Mouse (Mus musculus): ENCODE results near the gene Rnf149. TPM values are rescaled to one million over a fixed set of nuclear protein-coding genes. Genes with fewer than 3 reads are reported as not detected.
"Not testable (repeated sequence)": the region's sequence is repeated elsewhere in the genome, so short reads cannot be mapped to it uniquely, and the experiment has no call there.

The Rnf149 gene
- polyA plus RNA-seq, 1 experiment from 2014 or later, result 26.4 TPM

- Histone ChIP-seq H3K27ac (no peak overlapping the region), H3K4me3 (replicated peaks; ENCODE audit: low read depth, low read length) (no peak overlapping the region), H3K9ac (ENCODE audit: low read depth, low read length) (no peak overlapping the region), H3K36me3 (ENCODE audit: insufficient read depth, low read length) (no peaks in the 10 kb centered on the region), H3K9me3 (replicated peaks; ENCODE audit: low read length) (no peaks in the 10 kb centered on the region), H3K4me2 (ENCODE audit: low read length) (no peak overlapping the region), H3K4me1 (replicated peaks; ENCODE audit: insufficient read depth, low read length) (0 out of 2 replicates have a peak, but pooled peaks cover 2% of the 10 kb centered on the region), H3K27me3 (ENCODE audit: insufficient read depth, low read length) (no peaks in the 10 kb centered on the region)
- WGBS, result 24% methylated on average over 11 of the region's 11 CpGs
- ATAC-seq (replicated peaks; ENCODE audit: low FRiP score, low read depth), result no peak
- peak; percentile 88 for DNase-seq (ENCODE audit: low spot score)
- TF ChIP-seq CTCF (IDR thresholded peaks at IDR 0.05; ENCODE audit: low read depth), result peak; percentile 86
These were observed 37.5 kb upstream of the Rnf149 start for GRCm38 (mm10) chr1:39614462-39615279.

GRCm38 (mm10) chr1:39613061-39613460, 35.9 kb upstream of the Rnf149 start:
- ATAC-seq (replicated peaks; ENCODE audit: low FRiP score, low read depth) (no peak), DNase-seq (ENCODE audit: low spot score) (no peak)
- Histone ChIP-seq H3K27me3 (ENCODE audit: insufficient read depth, low read length) (no peaks in the 10 kb centered on the region), H3K27ac (no peak overlapping the region), H3K9me3 (replicated peaks; ENCODE audit: low read length) (no peaks in the 10 kb centered on the region), H3K4me1 (replicated peaks; ENCODE audit: insufficient read depth, low read length) (peaks cover 7% of the 10 kb centered on the region; the same call in 1 of the 2 replicates), H3K9ac (ENCODE audit: low read depth, low read length) (no peak overlapping the region), H3K36me3 (ENCODE audit: insufficient read depth, low read length) (no peaks in the 10 kb centered on the region), H3K4me3 (replicated peaks; ENCODE audit: low read depth, low read length) (no peak overlapping the region), H3K4me2 (ENCODE audit: low read length) (no peak overlapping the region)
- no peak for TF ChIP-seq CTCF (IDR thresholded peaks at IDR 0.05; ENCODE audit: low read depth)
- WGBS, result 74% methylated on average over 3 of the region's 3 CpGs

GRCm38 (mm10) chr1:39612491-39612890, 35.3 kb upstream of the Rnf149 start:
- no peak overlapping the region for H3K4me2 ChIP-seq (ENCODE audit: low read length)
- no peaks in the 10 kb centered on the region for H3K36me3 ChIP-seq (ENCODE audit: insufficient read depth, low read length)
- H3K4me3 ChIP-seq (replicated peaks; ENCODE audit: low read depth, low read length), result no peak overlapping the region
- ATAC-seq (replicated peaks; ENCODE audit: low FRiP score, low read depth) (no peak), DNase-seq (ENCODE audit: low spot score) (no peak)
- no peaks in the 10 kb centered on the region for H3K27me3 ChIP-seq (ENCODE audit: insufficient read depth, low read length)
- no peak overlapping the region for H3K9ac ChIP-seq (ENCODE audit: low read depth, low read length)
- TF ChIP-seq CTCF (IDR thresholded peaks at IDR 0.05; ENCODE audit: low read depth), result no peak
- WGBS, result 57% methylated on average over 5 of the region's 5 CpGs
- peaks cover 7% of the 10 kb centered on the region; the same call in 1 of the 2 replicates for H3K4me1 ChIP-seq (replicated peaks; ENCODE audit: insufficient read depth, low read length)
- H3K9me3 ChIP-seq (replicated peaks; ENCODE audit: low read length), result no peaks in the 10 kb centered on the region
- H3K27ac ChIP-seq, result no peak overlapping the region

GRCm38 (mm10) chr1:39608534-39608933, 31.3 kb upstream of the Rnf149 start:
- WGBS, result 15% methylated on average over 8 of the region's 8 CpGs
- H3K4me3 ChIP-seq (replicated peaks; ENCODE audit: low read depth, low read length), result no peak overlapping the region
- no peak for TF ChIP-seq CTCF (IDR thresholded peaks at IDR 0.05; ENCODE audit: low read depth)
- H3K4me1 ChIP-seq (replicated peaks; ENCODE audit: insufficient read depth, low read length), result peaks cover 7% of the 10 kb centered on the region; the same call in 1 of the 2 replicates
- DNase-seq (ENCODE audit: low spot score) (peak; percentile 46), ATAC-seq (replicated peaks; ENCODE audit: low FRiP score, low read depth) (no peak)
- H3K4me2 ChIP-seq (ENCODE audit: low read length), result no peak overlapping the region
- H3K9me3 ChIP-seq (replicated peaks; ENCODE audit: low read length), result no peaks in the 10 kb centered on the region
- H3K27me3 ChIP-seq (ENCODE audit: insufficient read depth, low read length), result no peaks in the 10 kb centered on the region
- no peaks in the 10 kb centered on the region for H3K36me3 ChIP-seq (ENCODE audit: insufficient read depth, low read length)
- H3K9ac ChIP-seq (ENCODE audit: low read depth, low read length), result no peak overlapping the region
- H3K27ac ChIP-seq, result no peak overlapping the region

GRCm38 (mm10) chr1:39602477-39602876, 25.3 kb upstream of the Rnf149 start:
- Histone ChIP-seq H3K36me3 (ENCODE audit: insufficient read depth, low read length) (no peaks in the 10 kb centered on the region), H3K9me3 (replicated peaks; ENCODE audit: low read length) (no peaks in the 10 kb centered on the region), H3K4me3 (replicated peaks; ENCODE audit: low read depth, low read length) (no peak overlapping the region), H3K4me2 (ENCODE audit: low read length) (no peak overlapping the region), H3K4me1 (replicated peaks; ENCODE audit: insufficient read depth, low read length) (no peaks in the 10 kb centered on the region), H3K27me3 (ENCODE audit: insufficient read depth, low read length) (no peaks in the 10 kb centered on the region), H3K9ac (ENCODE audit: low read depth, low read length) (no peak overlapping the region), H3K27ac (no peak overlapping the region)
- 91% methylated on average over 3 of the region's 3 CpGs for WGBS
- no peak for TF ChIP-seq CTCF (IDR thresholded peaks at IDR 0.05; ENCODE audit: low read depth)
- no peak for DNase-seq (ENCODE audit: low spot score)
- no peak for ATAC-seq (replicated peaks; ENCODE audit: low FRiP score, low read depth)

GRCm38 (mm10) chr1:39598726-39599125, 21.5 kb upstream of the Rnf149 start:
- H3K27ac ChIP-seq, result no peak overlapping the region
- H3K9me3 ChIP-seq (replicated peaks; ENCODE audit: low read length), result no peaks in the 10 kb centered on the region
- 70% methylated on average over 11 of the region's 11 CpGs for WGBS
- no peaks in the 10 kb centered on the region for H3K4me1 ChIP-seq (replicated peaks; ENCODE audit: insufficient read depth, low read length)
- no peak overlapping the region for H3K4me3 ChIP-seq (replicated peaks; ENCODE audit: low read depth, low read length)
- no peak for TF ChIP-seq CTCF (IDR thresholded peaks at IDR 0.05; ENCODE audit: low read depth)
- H3K36me3 ChIP-seq (ENCODE audit: insufficient read depth, low read length), result no peaks in the 10 kb centered on the region
- DNase-seq (ENCODE audit: low spot score) (no peak), ATAC-seq (replicated peaks; ENCODE audit: low FRiP score, low read depth) (no peak)
- no peaks in the 10 kb centered on the region for H3K27me3 ChIP-seq (ENCODE audit: insufficient read depth, low read length)
- H3K9ac ChIP-seq (ENCODE audit: low read depth, low read length), result no peak overlapping the region
- H3K4me2 ChIP-seq (ENCODE audit: low read length), result no peak overlapping the region

- H3K9ac ChIP-seq (ENCODE audit: low read depth, low read length); H3K4me2 ChIP-seq (ENCODE audit: low read length); DNase-seq (ENCODE audit: low spot score); H3K36me3 ChIP-seq (ENCODE audit: insufficient read depth, low read length); H3K27me3 ChIP-seq (ENCODE audit: insufficient read depth, low read length); H3K27ac ChIP-seq; H3K4me1 ChIP-seq (replicated peaks; ENCODE audit: insufficient read depth, low read length); H3K9me3 ChIP-seq (replicated peaks; ENCODE audit: low read length); H3K4me3 ChIP-seq (replicated peaks; ENCODE audit: low read depth, low read length); ATAC-seq (replicated peaks; ENCODE audit: low FRiP score, low read depth): not testable (repeated sequence)
- 92% methylated on average over 9 of the region's 9 CpGs for WGBS
These were observed 19.9 kb upstream of the Rnf149 start for GRCm38 (mm10) chr1:39597135-39597534.

All from kidney, postnatal 0 days (tissue).